Mouse (Mus musculus) hindbrain, embryonic 10.5 days (tissue): ENCODE results near the gene Ell3. TPM values are rescaled to one million over a fixed set of nuclear protein-coding genes. Genes with fewer than 3 reads are reported as not detected.

ENCODE experiments used
- DNase-seq: peaks from one replicate; pipeline ENCODE4 v3.0.0-alpha.2; 2017; ENCODE audit warnings: low spot score
- H3K27ac ChIP-seq: fragments of 300-500 bp; sonication (generic); 2 replicates; pipeline ENCODE4 v1.5.1; 2016; ENCODE audit warnings: mild to moderate bottlenecking, moderate library complexity
- H3K27me3 ChIP-seq: fragments of 300-500 bp; sonication (generic); 2 replicates; pipeline ENCODE4 v1.6.1; 2016; ENCODE audit warnings: mild to moderate bottlenecking; ENCODE audit not compliant: poor library complexity, insufficient read depth, severe bottlenecking
- H3K36me3 ChIP-seq: fragments of 300-500 bp; sonication (generic); 2 replicates; pipeline ENCODE4 v1.6.1; 2016; ENCODE audit warnings: mild to moderate bottlenecking, moderate library complexity
- H3K4me1 ChIP-seq: fragments of 300-500 bp; sonication (generic); replicated peaks from 2 replicates; pipeline ENCODE4 v1.6.1; 2016; ENCODE audit warnings: mild to moderate bottlenecking
- H3K4me3 ChIP-seq: fragments of 300-500 bp; sonication (generic); 2 replicates; pipeline ENCODE4 v1.5.1; 2016; ENCODE audit warnings: mild to moderate bottlenecking, moderate library complexity
- H3K9me3 ChIP-seq: fragments of 300-500 bp; sonication (generic); 2 replicates; pipeline ENCODE4 v1.6.1; 2016; ENCODE audit warnings: mild to moderate bottlenecking, moderate library complexity
- WGBS: fragments of 180-500 bp; shearing (Covaris S2); methylation state at CpG from one replicate; pipeline ENCODE4 v1.1.7; 2016; 5-methylcytosine and 5-hydroxymethylcytosine counted together
- polyA plus RNA-seq: library from polyadenylated mRNA; unstranded; fragments of >200 nt; fragmentation: Nextera tagmentation; extraction: Ambion mirVana; gene quantifications from 2 replicates; pipeline ENCODE4 v1.2.1, GENCODE M21; 2016

The Ell3 gene
- polyA plus RNA-seq, 1 experiment from 2014 or later, result 3.3 TPM

DNA sequence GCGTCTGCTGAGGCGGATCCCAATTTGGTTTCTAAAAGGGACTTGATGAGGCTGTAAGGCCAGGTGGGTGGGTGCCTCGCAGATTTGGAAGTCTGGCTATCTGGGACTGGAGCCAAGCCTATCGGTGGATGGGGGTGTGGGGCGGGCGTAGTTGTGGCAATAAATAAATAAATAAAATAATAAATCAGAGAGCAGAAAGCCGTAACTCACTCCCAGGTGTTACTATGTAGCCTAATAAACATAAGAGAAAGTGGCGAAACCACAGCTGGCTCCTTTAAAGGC, 1.1 kb downstream of the Ell3 start:
- peak overlapping the region; percentile 51 for H3K4me3 ChIP-seq
- no peaks in the 10 kb centered on the region for H3K9me3 ChIP-seq

GRCm38 (mm10) chr2:121442259-121443067, 1.6 kb downstream of the Ell3 start:
- Histone ChIP-seq H3K9me3 (no peaks in the 10 kb centered on the region), H3K27me3 (peaks cover 35% of the 10 kb centered on the region), H3K27ac (peak overlapping the region; percentile 62), H3K4me1 (peaks cover 18% of the 10 kb centered on the region), H3K4me3 (peak overlapping the region; percentile 51), H3K36me3 (peaks cover 25% of the 10 kb centered on the region)
- peak; percentile 53 for DNase-seq
- WGBS, result 2% methylated on average over 30 of the region's 30 CpGs

More for the DNA sequence above, 1.1 kb downstream of the Ell3 start:
- no peak for DNase-seq
- 22% methylated on average over 8 of the region's 8 CpGs for WGBS
- peaks cover 20% of the 10 kb centered on the region for H3K36me3 ChIP-seq
- no peak overlapping the region for H3K27ac ChIP-seq
- peaks cover 35% of the 10 kb centered on the region for H3K27me3 ChIP-seq
- peaks cover 21% of the 10 kb centered on the region for H3K4me1 ChIP-seq

- H3K36me3 ChIP-seq, result peaks cover 32% of the 10 kb centered on the region
- H3K4me1 ChIP-seq, result peaks cover 18% of the 10 kb centered on the region
- DNase-seq, result no peak
- peaks cover 35% of the 10 kb centered on the region for H3K27me3 ChIP-seq
- no peaks in the 10 kb centered on the region for H3K9me3 ChIP-seq
- H3K27ac ChIP-seq, result peak overlapping the region; percentile 62
- 8% methylated on average over 11 of the region's 11 CpGs for WGBS
- peak overlapping the region; percentile 51 for H3K4me3 ChIP-seq
Observed at GRCm38 (mm10) chr2:121441800-121442199, 2.3 kb downstream of the Ell3 start.

GRCm38 (mm10) chr2:121440834-121441605, 3.1 kb downstream of the Ell3 start:
- H3K9me3 ChIP-seq, result no peaks in the 10 kb centered on the region
- H3K36me3 ChIP-seq, result peaks cover 38% of the 10 kb centered on the region
- WGBS, result 59% methylated on average over 5 of the region's 5 CpGs
- H3K27ac ChIP-seq, result no peak overlapping the region
- no peak overlapping the region for H3K4me3 ChIP-seq
- no peak for DNase-seq
- H3K4me1 ChIP-seq, result peaks cover 18% of the 10 kb centered on the region
- H3K27me3 ChIP-seq, result peaks cover 35% of the 10 kb centered on the region

DNA sequence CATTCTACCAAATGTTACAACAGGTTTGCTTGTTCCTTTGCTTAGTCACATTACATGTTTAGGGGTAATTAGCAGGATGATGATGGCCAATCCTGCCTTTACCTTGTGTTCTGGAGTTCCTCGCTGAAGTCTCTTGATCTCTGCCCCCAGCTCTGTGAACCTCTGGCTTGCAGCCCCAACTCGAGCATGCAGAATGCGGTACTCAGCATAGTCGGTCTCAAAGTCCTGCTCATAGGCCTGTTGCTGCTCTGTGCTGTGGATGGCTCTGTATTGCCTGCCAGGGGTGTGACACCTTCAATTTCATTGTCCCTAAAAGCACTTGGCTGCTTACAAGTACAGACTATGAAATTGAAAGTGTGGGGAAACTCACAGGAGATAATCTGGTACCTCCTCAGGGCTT, 4.3 kb downstream of the Ell3 start:
- Histone ChIP-seq H3K27ac (no peak overlapping the region), H3K36me3 (peaks cover 51% of the 10 kb centered on the region), H3K27me3 (peaks cover 35% of the 10 kb centered on the region), H3K9me3 (no peaks in the 10 kb centered on the region), H3K4me3 (no peak overlapping the region), H3K4me1 (peaks cover 18% of the 10 kb centered on the region)
- no peak for DNase-seq
- 81% methylated on average over 4 of the region's 4 CpGs for WGBS

DNA sequence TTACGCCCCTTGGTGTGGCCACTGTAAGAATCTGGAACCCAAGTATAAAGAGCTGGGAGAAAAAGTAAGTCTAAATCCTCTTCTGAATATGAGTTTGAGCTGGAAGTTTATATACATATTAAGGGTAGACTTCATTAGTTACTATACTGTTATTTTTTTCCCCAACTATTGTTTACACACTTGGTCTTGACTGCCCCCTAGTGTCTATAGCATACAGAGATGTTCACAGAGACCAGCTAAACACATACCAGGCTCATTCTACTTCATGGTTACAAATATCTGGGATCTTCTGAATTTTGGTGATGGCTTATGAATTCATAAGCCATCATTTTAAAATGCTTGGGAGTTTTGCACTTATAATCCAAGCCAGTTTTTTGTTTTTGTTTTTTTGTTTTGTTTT, 9.2 kb downstream of the Ell3 start:
- DNase-seq, result no peak

DNA sequence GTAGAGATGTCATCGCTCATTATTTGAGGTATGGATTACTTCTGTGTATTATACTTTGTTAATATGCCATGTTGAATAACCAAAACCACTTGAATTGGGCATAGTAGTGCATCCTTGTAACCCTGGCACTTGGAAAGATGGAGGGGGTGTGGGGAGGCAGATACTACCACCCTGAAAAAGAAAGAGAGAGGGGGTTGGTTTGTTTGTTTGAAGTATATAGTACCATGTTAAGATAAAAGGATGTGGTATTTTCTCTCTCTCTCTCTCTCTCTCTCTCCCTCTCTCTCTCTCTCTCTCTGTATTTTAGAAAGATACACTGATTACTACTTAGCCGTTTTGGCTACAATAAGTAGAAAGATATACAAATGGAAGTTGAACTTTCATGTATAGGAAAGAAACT, 18.2 kb downstream of the Ell3 start:
- 91% methylated on average over 2 of the region's 2 CpGs for WGBS
- H3K27me3 ChIP-seq, result no peaks in the 10 kb centered on the region
- H3K36me3 ChIP-seq, result peaks cover 100% of the 10 kb centered on the region
- no peaks in the 10 kb centered on the region for H3K9me3 ChIP-seq
- DNase-seq, result no peak
- no peak overlapping the region for H3K4me3 ChIP-seq
- no peaks in the 10 kb centered on the region for H3K4me1 ChIP-seq
- H3K27ac ChIP-seq, result no peak overlapping the region

More for the DNA sequence above, 9.2 kb downstream of the Ell3 start:
- Histone ChIP-seq H3K4me1 (no peaks in the 10 kb centered on the region), H3K4me3 (no peak overlapping the region), H3K36me3 (peaks cover 99% of the 10 kb centered on the region), H3K27me3 (0 out of 2 replicates have a peak, but pooled peaks cover 5% of the 10 kb centered on the region), H3K27ac (no peak overlapping the region), H3K9me3 (no peaks in the 10 kb centered on the region)
- WGBS, result 98% methylated on average over 1 of the region's 1 CpGs

DNA sequence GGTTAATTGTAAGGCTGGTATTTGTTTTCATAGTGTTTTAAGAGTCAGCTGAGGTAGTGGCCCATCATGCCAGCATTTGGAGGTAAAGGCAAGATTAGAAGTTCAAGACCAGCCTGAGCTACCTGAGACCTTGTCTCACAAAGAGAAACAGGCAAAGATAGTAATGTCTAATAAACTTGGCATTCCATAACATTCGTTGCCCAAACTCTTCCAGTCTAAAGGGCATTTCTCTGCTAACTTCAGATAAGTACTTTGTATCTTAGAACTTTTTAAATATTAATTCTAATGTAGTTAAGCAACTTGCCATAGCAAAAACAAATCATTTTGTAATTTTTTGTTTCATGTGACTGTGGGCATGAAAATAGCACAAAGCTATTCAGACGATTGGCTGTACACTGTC, 20.9 kb downstream of the Ell3 start:
- H3K36me3 ChIP-seq, result peaks cover 97% of the 10 kb centered on the region
- H3K27me3 ChIP-seq, result no peaks in the 10 kb centered on the region
- H3K4me3 ChIP-seq, result no peak overlapping the region
- no peak for DNase-seq
- no peak overlapping the region for H3K27ac ChIP-seq
- 92% methylated on average over 2 of the region's 2 CpGs for WGBS
- H3K4me1 ChIP-seq, result no peaks in the 10 kb centered on the region
- no peaks in the 10 kb centered on the region for H3K9me3 ChIP-seq

DNA sequence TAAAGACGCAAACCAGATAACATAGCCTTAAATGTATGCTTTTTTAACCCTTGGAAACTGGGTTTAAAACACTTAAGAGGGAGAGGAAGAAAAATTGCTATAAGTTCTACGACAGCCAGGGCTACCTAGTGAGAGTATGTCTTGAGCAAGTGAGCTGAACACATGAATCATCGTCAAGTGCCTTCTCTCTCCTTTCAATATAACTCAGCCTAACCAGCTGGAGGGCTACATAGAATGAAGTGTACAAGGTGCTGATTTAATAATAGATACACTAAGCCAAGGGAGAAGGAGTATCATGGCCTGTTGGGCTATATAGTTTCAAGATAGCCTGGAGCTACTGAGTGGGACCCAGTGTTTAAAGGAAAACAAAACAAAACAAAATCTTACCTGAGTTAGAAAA, 25.6 kb downstream of the Ell3 start:
- no peak overlapping the region for H3K27ac ChIP-seq
- 93% methylated on average over 3 of the region's 3 CpGs for WGBS
- DNase-seq, result no peak
- peaks cover 21% of the 10 kb centered on the region for H3K4me1 ChIP-seq
- H3K36me3 ChIP-seq, result peaks cover 77% of the 10 kb centered on the region
- no peak overlapping the region for H3K4me3 ChIP-seq
- no peaks in the 10 kb centered on the region for H3K27me3 ChIP-seq
- H3K9me3 ChIP-seq, result no peaks in the 10 kb centered on the region

- peaks cover 55% of the 10 kb centered on the region for H3K36me3 ChIP-seq
Observed at GRCm38 (mm10) chr2:121416356-121416755, 27.7 kb downstream of the Ell3 start.

GRCm38 (mm10) chr2:121415591-121415990, 28.5 kb downstream of the Ell3 start:
- Histone ChIP-seq H3K4me3 (peak overlapping the region; percentile 77), H3K4me1 (peaks cover 29% of the 10 kb centered on the region), H3K36me3 (peaks cover 48% of the 10 kb centered on the region), H3K27ac (no peak overlapping the region), H3K27me3 (no peaks in the 10 kb centered on the region), H3K9me3 (no peaks in the 10 kb centered on the region)
- no peak for DNase-seq
- WGBS, result 95% methylated on average over 3 of the region's 3 CpGs

More at GRCm38 (mm10) chr2:121416356-121416755, 27.7 kb downstream of the Ell3 start:
- H3K27me3 ChIP-seq, result no peaks in the 10 kb centered on the region
- no peaks in the 10 kb centered on the region for H3K9me3 ChIP-seq
- DNase-seq, result no peak
- H3K4me3 ChIP-seq, result 0 out of 2 replicates have a peak overlapping the region, but pooled peaks have one; percentile 77
- no peak overlapping the region for H3K27ac ChIP-seq
- WGBS, result 94% methylated on average over 6 of the region's 6 CpGs
- peaks cover 29% of the 10 kb centered on the region for H3K4me1 ChIP-seq

DNA sequence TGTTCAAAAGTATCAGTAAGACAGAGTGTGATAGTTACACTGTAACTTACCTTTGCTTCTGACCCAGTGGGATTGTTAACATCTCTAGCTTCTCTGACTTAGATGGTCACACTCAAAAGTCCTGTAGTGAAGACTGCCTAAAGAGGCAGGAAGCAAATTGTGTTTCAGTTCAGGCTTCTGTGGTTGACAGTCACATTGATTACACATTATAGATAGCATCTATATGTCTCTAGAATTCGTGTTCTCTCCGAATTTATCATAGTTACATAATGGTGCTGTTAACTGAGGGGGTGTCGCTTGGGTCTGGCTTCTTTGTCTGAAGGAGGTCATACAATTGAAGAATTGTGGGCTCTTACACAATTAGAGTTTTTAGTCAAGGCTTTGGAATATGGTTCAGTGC, 29.0 kb downstream of the Ell3 start:
- DNase-seq, result no peak

DNA sequence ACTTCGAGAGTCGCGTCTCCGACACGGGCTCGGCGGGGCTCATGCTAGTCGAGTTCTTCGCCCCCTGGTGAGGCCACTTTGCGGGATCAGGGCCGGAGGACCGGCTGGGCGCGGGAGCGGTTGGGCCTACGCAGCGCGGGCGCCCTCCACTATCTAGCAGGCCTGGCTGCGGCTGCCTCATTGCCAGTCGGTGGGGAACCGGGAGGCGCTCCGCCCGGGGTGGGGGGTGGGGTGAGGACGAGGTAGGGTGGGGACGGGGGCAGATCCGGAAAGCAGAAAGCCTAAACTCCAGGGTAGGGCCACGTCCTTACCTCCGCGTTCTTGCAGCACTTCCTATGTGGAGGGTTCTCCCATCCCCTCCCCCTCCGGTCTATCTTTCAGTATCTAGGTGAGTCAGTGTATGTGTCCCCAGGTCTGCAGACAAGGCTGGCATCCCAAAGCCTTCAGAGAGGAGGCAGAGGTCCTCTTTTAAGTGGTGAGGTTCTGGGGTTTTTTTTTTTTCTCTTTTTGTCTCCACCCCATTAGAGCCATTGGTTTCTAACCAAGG, 29.9 kb downstream of the Ell3 start:
- DNase-seq, result no peak
- Histone ChIP-seq H3K4me1 (peaks cover 29% of the 10 kb centered on the region), H3K36me3 (peaks cover 37% of the 10 kb centered on the region), H3K9me3 (no peaks in the 10 kb centered on the region), H3K27me3 (no peaks in the 10 kb centered on the region), H3K27ac (peak overlapping the region; percentile 98), H3K4me3 (peak overlapping the region; percentile 77)
- WGBS, result under 1% methylated on average over 32 of the region's 32 CpGs

More for the DNA sequence above, 29.0 kb downstream of the Ell3 start:
- WGBS, result 79% methylated on average over 3 of the region's 3 CpGs
- no peaks in the 10 kb centered on the region for H3K27me3 ChIP-seq
- peaks cover 29% of the 10 kb centered on the region for H3K4me1 ChIP-seq
- H3K4me3 ChIP-seq, result peak overlapping the region; percentile 77
- H3K36me3 ChIP-seq, result peaks cover 43% of the 10 kb centered on the region
- peak overlapping the region; percentile 98; the same call in 1 of the 2 replicates for H3K27ac ChIP-seq
- no peaks in the 10 kb centered on the region for H3K9me3 ChIP-seq
